Mouse (Mus musculus) forebrain, embryonic 12.5 days (tissue): ENCODE results near the gene Tmtc2. TPM values are rescaled to one million over a fixed set of nuclear protein-coding genes. Genes with fewer than 3 reads are reported as not detected.

Experiments used
- ATAC-seq: fragments of 200-750 bp; cut with Nextera tagmentation; 2 replicates; pipeline ENCODE4 v1.8.0; 2017; ENCODE audit warnings: moderate TSS enrichment; ENCODE audit not compliant: low FRiP score
- H3K27ac ChIP-seq: fragments of 300-500 bp; sonication (generic); 2 replicates; pipeline ENCODE4 v1.5.1; 2016; ENCODE audit warnings: mild to moderate bottlenecking
- H3K27me3 ChIP-seq: fragments of 300-500 bp; sonication (generic); 2 replicates; pipeline ENCODE4 v1.6.1; 2016; ENCODE audit warnings: mild to moderate bottlenecking
- H3K36me3 ChIP-seq: fragments of 300-500 bp; sonication (generic); replicated peaks from 2 replicates; pipeline ENCODE4 v1.6.1; 2016; ENCODE audit warnings: mild to moderate bottlenecking
- H3K4me1 ChIP-seq: fragments of 300-500 bp; sonication (generic); 2 replicates; pipeline ENCODE4 v1.6.1; 2016
- H3K4me2 ChIP-seq: fragments of 300-500 bp; sonication (generic); 2 replicates; pipeline ENCODE4 v1.6.1; 2016; ENCODE audit warnings: mild to moderate bottlenecking, moderate library complexity
- H3K4me3 ChIP-seq: fragments of 300-500 bp; sonication (generic); replicated peaks from 2 replicates; pipeline ENCODE4 v1.5.1; 2016; ENCODE audit warnings: mild to moderate bottlenecking
- H3K9ac ChIP-seq: fragments of 300-500 bp; sonication (generic); 2 replicates; pipeline ENCODE4 v1.6.1; 2016; ENCODE audit warnings: mild to moderate bottlenecking
- H3K9me3 ChIP-seq: fragments of 300-500 bp; sonication (generic); 2 replicates; pipeline ENCODE4 v1.6.1; 2016
- WGBS: fragments of 180-500 bp; shearing (Covaris S2); methylation state at CpG from one replicate; pipeline ENCODE4 v1.1.7; 2016; 5-methylcytosine and 5-hydroxymethylcytosine counted together
- polyA plus RNA-seq: library from polyadenylated mRNA; unstranded; fragments of >200 nt; fragmentation: Nextera tagmentation; extraction: Ambion mirVana; gene quantifications from 2 replicates; pipeline ENCODE4 v1.2.1, GENCODE M21; 2016

Tmtc2 gene
- polyA plus RNA-seq, result 9.6 and 10.3 TPM in 2 replicates

GRCm38 (mm10) chr10:105573908-105574694, at the start of gene Tmtc2:
Gene Tmtc2, minus strand, starts transcription at chr10:105574451.
- no peaks in the 10 kb centered on the region for H3K36me3 ChIP-seq
- peak within 1 kb of the TSS; percentile 92 for H3K4me2 ChIP-seq
- peak within 1 kb of the TSS; percentile 80 for H3K9ac ChIP-seq
- ATAC-seq, result peak; percentile 97
- no peaks in the 10 kb centered on the region for H3K9me3 ChIP-seq
- H3K27me3 ChIP-seq, result peaks cover 19% of the 10 kb centered on the region
- H3K4me1 ChIP-seq, result peaks cover 14% of the 10 kb centered on the region
- under 1% methylated on average over 47 of the region's 61 CpGs for WGBS
- peak within 1 kb of the TSS; percentile 80 for H3K27ac ChIP-seq
- H3K4me3 ChIP-seq, result peak within 1 kb of the TSS; percentile 68

- ATAC-seq, result no peak
- Histone ChIP-seq H3K27me3 (no peaks in the 10 kb centered on the region), H3K9me3 (no peaks in the 10 kb centered on the region), H3K27ac (no peak overlapping the region), H3K4me1 (no peaks in the 10 kb centered on the region), H3K36me3 (no peaks in the 10 kb centered on the region), H3K4me3 (no peak overlapping the region), H3K9ac (no peak overlapping the region), H3K4me2 (no peak overlapping the region)
- 84% methylated on average over 3 of the region's 3 CpGs for WGBS
Measured at GRCm38 (mm10) chr10:105612117-105612516, 37.9 kb upstream of the Tmtc2 start.

- Histone ChIP-seq H3K36me3 (no peaks in the 10 kb centered on the region), H3K27me3 (no peaks in the 10 kb centered on the region), H3K4me3 (no peak overlapping the region), H3K27ac (no peak overlapping the region), H3K9ac (no peak overlapping the region), H3K9me3 (no peaks in the 10 kb centered on the region), H3K4me1 (no peaks in the 10 kb centered on the region; the same call in 1 of the 2 replicates), H3K4me2 (no peak overlapping the region)
- 86% methylated on average over 8 of the region's 8 CpGs for WGBS
- ATAC-seq, result no peak
Measured at GRCm38 (mm10) chr10:105598826-105599225, 24.6 kb upstream of the Tmtc2 start.

GRCm38 (mm10) chr10:105597226-105597625, 23.0 kb upstream of the Tmtc2 start:
- Histone ChIP-seq H3K4me2 (no peak overlapping the region), H3K27ac (no peak overlapping the region), H3K9me3 (no peaks in the 10 kb centered on the region), H3K4me3 (no peak overlapping the region), H3K36me3 (no peaks in the 10 kb centered on the region), H3K9ac (no peak overlapping the region), H3K27me3 (no peaks in the 10 kb centered on the region), H3K4me1 (no peaks in the 10 kb centered on the region; the same call in 1 of the 2 replicates)
- no peak for ATAC-seq
- 81% methylated on average over 3 of the region's 3 CpGs for WGBS

GRCm38 (mm10) chr10:105595480-105596102, 21.3 kb upstream of the Tmtc2 start:
- Histone ChIP-seq H3K9me3 (no peaks in the 10 kb centered on the region), H3K9ac (no peak overlapping the region), H3K36me3 (no peaks in the 10 kb centered on the region), H3K27ac (no peak overlapping the region), H3K27me3 (no peaks in the 10 kb centered on the region), H3K4me2 (no peak overlapping the region), H3K4me1 (no peaks in the 10 kb centered on the region; the same call in 1 of the 2 replicates), H3K4me3 (no peak overlapping the region)
- 87% methylated on average over 7 of the region's 7 CpGs for WGBS
- no peak for ATAC-seq

GRCm38 (mm10) chr10:105588141-105588540, 13.9 kb upstream of the Tmtc2 start:
- Histone ChIP-seq H3K27me3 (no peaks in the 10 kb centered on the region), H3K4me1 (no peaks in the 10 kb centered on the region), H3K9ac (no peak overlapping the region), H3K4me2 (no peak overlapping the region), H3K4me3 (no peak overlapping the region), H3K9me3 (no peaks in the 10 kb centered on the region), H3K27ac (no peak overlapping the region), H3K36me3 (no peaks in the 10 kb centered on the region)
- no peak for ATAC-seq

GRCm38 (mm10) chr10:105579318-105579717, 5.1 kb upstream of the Tmtc2 start:
- no peaks in the 10 kb centered on the region for H3K36me3 ChIP-seq
- WGBS, result 83% methylated on average over 2 of the region's 2 CpGs
- H3K9me3 ChIP-seq, result no peaks in the 10 kb centered on the region
- H3K27me3 ChIP-seq, result no peaks in the 10 kb centered on the region; the same call in 1 of the 2 replicates
- H3K4me2 ChIP-seq, result no peak overlapping the region
- no peak for ATAC-seq
- no peak overlapping the region for H3K9ac ChIP-seq
- H3K27ac ChIP-seq, result no peak overlapping the region
- no peaks in the 10 kb centered on the region for H3K4me1 ChIP-seq
- no peak overlapping the region for H3K4me3 ChIP-seq

GRCm38 (mm10) chr10:105578291-105578845, 4.1 kb upstream of the Tmtc2 start:
- H3K4me2 ChIP-seq, result no peak overlapping the region
- WGBS, result 63% methylated on average over 8 of the region's 8 CpGs
- no peaks in the 10 kb centered on the region for H3K9me3 ChIP-seq
- H3K4me3 ChIP-seq, result no peak overlapping the region
- no peak overlapping the region for H3K9ac ChIP-seq
- no peaks in the 10 kb centered on the region for H3K36me3 ChIP-seq
- no peak overlapping the region for H3K27ac ChIP-seq
- H3K4me1 ChIP-seq, result no peaks in the 10 kb centered on the region
- ATAC-seq, result no peak
- H3K27me3 ChIP-seq, result no peaks in the 10 kb centered on the region; the same call in 1 of the 2 replicates

GRCm38 (mm10) chr10:105574695-105575660, 727 bp upstream of the Tmtc2 start:
- peak overlapping the region; percentile 80; the same call in 1 of the 2 replicates for H3K27ac ChIP-seq
- H3K4me2 ChIP-seq, result peak overlapping the region; percentile 92
- H3K27me3 ChIP-seq, result peaks cover 19% of the 10 kb centered on the region
- no peaks in the 10 kb centered on the region for H3K9me3 ChIP-seq
- peaks cover 14% of the 10 kb centered on the region for H3K4me1 ChIP-seq
- under 1% methylated on average over 44 of the region's 44 CpGs for WGBS
- ATAC-seq, result peak; percentile 74
- peak overlapping the region; percentile 80 for H3K9ac ChIP-seq
- no peaks in the 10 kb centered on the region for H3K36me3 ChIP-seq
- peak overlapping the region; percentile 68 for H3K4me3 ChIP-seq

DNA sequence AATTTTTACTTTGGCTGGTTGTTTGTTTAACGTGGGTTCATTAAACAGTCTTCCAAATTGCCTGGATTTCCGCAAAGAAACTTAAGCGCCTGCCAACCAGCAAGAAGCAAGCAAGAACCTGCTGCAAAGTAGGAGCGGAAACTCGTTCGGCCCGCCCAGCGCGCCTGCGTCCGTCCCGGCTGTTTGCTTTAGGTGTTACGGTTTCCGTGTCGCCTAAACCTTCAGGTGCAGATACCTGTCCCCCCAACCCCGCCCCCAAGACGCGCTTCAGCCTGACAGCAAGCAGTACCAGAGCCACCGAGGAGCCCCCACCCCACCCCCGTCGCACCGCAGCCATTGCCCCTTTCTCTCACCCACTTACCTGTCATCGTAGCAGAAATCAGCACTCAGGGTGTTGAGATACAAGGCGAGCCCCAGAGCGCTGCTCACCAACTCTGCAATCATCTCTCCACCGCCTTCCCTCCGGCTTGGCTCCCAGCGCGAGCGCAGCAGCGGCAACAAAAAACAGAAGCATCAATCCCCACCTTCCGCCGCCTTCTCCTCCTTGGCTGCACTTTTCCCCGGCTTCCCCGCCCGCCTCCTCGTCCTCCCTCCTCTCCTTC, 844 bp downstream of the Tmtc2 start:
- Histone ChIP-seq H3K27me3 (peaks cover 19% of the 10 kb centered on the region), H3K4me2 (peak overlapping the region; percentile 92), H3K36me3 (no peaks in the 10 kb centered on the region), H3K9ac (peak overlapping the region; percentile 80), H3K27ac (peak overlapping the region; percentile 80), H3K4me1 (peaks cover 14% of the 10 kb centered on the region), H3K4me3 (peak overlapping the region; percentile 68), H3K9me3 (no peaks in the 10 kb centered on the region)
- peak; percentile 31 for ATAC-seq
- WGBS, result 1% methylated on average over 37 of the region's 37 CpGs

GRCm38 (mm10) chr10:105572829-105573228, 1.4 kb downstream of the Tmtc2 start:
- ATAC-seq, result no peak
- Histone ChIP-seq H3K36me3 (no peaks in the 10 kb centered on the region), H3K4me3 (peak overlapping the region; percentile 68), H3K9ac (peak overlapping the region; percentile 36; the same call in 1 of the 2 replicates), H3K27me3 (peaks cover 19% of the 10 kb centered on the region), H3K9me3 (no peaks in the 10 kb centered on the region), H3K4me1 (peaks cover 14% of the 10 kb centered on the region), H3K27ac (no peak overlapping the region), H3K4me2 (peak overlapping the region; percentile 92)
- under 1% methylated on average over 16 of the region's 16 CpGs for WGBS
